Mouse (Mus musculus) stomach, adult 2 months (tissue): ENCODE measurements around the gene Stpg1. TPM values are rescaled to one million over a fixed set of nuclear protein-coding genes. Genes with fewer than 3 reads are reported as not detected.

Experiments
- polyA plus RNA-seq: library from polyadenylated mRNA; depleted of rRNA; stranded (reverse); fragments of >200 nt; gene quantifications from 2 replicates; pipeline ENCODE4 v1.2.3, GENCODE M21; 2012; rRNA removed

The Stpg1 gene
- polyA plus RNA-seq = not detected in 2 replicates

DNA sequence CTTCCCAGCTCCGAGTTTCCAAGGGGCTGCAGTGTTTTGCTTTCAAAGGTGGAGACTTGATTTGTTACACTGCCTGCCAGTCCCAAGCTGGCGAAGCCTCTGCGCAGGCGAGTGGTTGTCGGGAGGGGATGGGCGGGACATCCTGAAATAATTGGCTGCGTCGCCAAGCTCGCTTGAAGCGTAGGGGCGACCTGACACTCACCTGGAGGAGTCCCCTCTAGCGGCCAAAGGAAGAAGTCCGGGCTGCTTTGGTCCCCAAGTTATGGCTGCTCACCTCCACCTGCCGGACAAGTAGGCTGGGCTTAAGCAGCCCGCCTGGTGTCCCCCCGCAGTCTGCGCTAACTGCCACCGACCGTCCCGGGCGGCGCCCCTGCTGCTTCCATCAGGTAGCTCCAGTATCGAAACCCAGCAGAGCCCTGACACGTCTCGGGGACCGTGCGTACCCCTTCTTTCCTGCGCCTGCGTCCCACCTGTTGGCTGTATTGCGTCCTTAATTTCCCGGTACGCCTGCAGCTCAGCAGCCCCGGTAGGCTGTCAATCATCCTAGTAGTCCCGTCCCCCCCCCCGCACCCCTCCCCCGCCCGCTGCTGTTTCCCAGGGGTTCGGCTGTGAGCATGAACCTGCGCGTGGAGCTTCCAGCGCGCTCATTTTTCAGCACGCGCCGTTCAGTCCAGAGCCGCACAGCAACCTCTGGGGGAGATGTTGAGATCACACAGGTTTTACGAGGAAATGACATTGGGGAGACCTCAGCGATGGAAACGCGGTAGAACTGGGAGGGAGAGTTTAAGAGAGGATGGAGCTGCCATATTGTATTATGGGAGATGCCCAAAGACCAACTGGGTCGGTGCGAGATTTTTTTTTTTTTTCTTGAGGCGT, at the start of gene Stpg1, which contains the start of gene Nipal3:
TSS of gene Stpg1 (plus strand) at position 270 of the 876 bp plus-strand sequence.
TSS of gene Nipal3 (minus strand) at position 518 of the 876 bp plus-strand sequence.

DNA sequence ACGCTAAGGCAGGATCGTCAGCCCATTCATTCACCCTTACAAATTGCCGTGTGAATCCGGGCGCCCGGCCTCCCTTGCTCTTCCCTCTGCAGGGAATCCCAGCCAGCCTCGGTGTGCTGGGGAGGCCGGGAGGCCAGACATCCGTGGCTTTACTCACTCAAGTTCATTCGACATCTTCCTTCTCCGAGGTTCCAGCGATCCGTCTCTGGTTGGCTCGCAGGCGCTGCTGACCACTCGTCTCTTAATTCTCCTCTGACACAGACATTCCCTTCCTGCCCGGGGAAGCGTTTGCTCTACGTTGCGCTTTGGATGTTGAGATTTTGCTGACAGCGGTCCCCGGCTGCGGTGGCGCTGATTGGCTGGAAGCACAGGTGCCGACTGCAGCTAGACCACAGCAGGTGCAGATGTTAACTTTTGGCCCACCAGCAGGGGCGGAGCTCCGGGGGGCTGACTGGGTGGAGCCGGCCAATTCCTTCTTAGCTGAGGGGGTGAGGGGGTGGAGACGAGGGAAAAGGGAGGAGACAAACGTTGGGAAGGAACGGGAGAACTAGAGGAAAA, 78.7 kb downstream of the Stpg1 start, which contains the start of gene Grhl3:
TSS of gene Grhl3 (minus strand) at position 380 of the 558 bp plus-strand sequence.

Other genes with a start within 250 kb of the Stpg1 start
- 28.2 and 32.5 TPM in 2 replicates for gene Clic4, start 222.0 kb upstream of the Stpg1 start, polyA plus RNA-seq
- gene Srrm1, start 141.5 kb upstream of the Stpg1 start, polyA plus RNA-seq = 5.0 and 6.5 TPM in 2 replicates
- 28.3 and 34.5 TPM in 2 replicates for gene Ncmap, start 96.6 kb upstream of the Stpg1 start, polyA plus RNA-seq
- 9.7 and 11.0 TPM in 2 replicates for gene Rcan3, start 60.9 kb upstream of the Stpg1 start, polyA plus RNA-seq
- 14.0 and 22.2 TPM in 2 replicates for gene Nipal3, start 248 bp downstream of the Stpg1 start, polyA plus RNA-seq
- 4.9 and 6.6 TPM in 2 replicates for gene Grhl3, start 78.8 kb downstream of the Stpg1 start, polyA plus RNA-seq
- gene Ifnlr1, start 191.5 kb downstream of the Stpg1 start, polyA plus RNA-seq = 2.4 TPM in 2 replicates
- 2.7 and 2.9 TPM in 2 replicates for gene Il22ra1, start 233.4 kb downstream of the Stpg1 start, polyA plus RNA-seq